8 mouse cellular contexts compared by ENCODE assay signal in the genomic region with DNA sequence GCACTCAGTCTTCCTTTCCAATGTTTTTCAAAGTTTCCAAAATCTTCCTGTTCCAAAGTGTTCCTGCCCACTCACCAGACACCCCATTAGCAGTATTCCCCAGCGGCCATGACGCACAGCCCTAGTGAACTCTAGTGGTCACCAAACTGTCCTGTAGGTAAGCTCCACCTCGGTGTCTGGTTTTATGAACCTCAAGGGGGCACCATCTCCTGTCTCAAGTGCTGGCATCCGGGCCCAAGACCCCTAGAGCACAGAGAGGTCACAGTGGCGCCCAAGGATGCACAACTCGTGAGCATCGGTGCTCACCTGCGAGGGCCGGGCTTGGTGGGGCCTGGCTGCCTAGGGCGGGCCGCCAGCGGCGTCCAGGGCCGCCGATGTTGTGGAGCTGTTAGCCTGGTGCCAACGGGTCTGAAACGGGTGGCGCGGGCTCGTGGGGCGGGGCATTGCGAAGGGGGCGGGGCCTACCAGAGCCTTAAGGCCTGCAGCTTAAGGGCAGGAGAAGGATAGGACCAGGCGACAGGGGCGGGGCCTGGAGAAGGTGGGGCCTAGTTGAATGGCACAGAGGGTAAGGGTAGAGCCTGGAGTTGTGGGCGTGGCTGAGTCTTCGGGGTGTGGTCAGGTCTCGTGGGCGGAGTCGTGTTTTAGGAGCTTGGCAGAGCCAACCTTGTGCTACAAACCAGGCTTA. TPM values are rescaled to one million over a fixed set of nuclear protein-coding genes. Genes with fewer than 3 reads are reported as not detected.
DNase-seq lines count a peak whose midpoint lies in the region; ATAC-seq and TF ChIP-seq lines count a peak whose summit lies in the region.

A gene (minus strand): TSS at position 415 of the 685 bp plus-strand sequence.

- no peak for TF ChIP-seq POLR2A in kidney, adult 2 months (IDR thresholded peaks at IDR 0.05; ENCODE audit: low read depth, low read length)

- peak; percentile 91 for ATAC-seq in lung, embryonic 16.5 days (ENCODE audit: low read depth)

- 0 out of 2 replicates have a peak, but pooled peaks have one; percentile 18 for TF ChIP-seq CTCF in kidney, adult 2 months (conservative IDR thresholded peaks at IDR 0.05; ENCODE audit: insufficient read depth, insufficient read length, low read depth, low read length)

- peaks cover 2% of the 10 kb centered on the region; the same call in 1 of the 2 replicates for H3K36me3 ChIP-seq in kidney, adult 2 months (ENCODE audit: control insufficient read depth, insufficient read depth, low read length)
- H3K36me3 ChIP-seq in lung, embryonic 16.5 days (ENCODE audit: control insufficient read depth, insufficient read depth, low read length), result peaks cover 13% of the 10 kb centered on the region

- peak within 1 kb of the TSS; percentile 54 for H3K4me2 ChIP-seq in lung, embryonic 16.5 days (ENCODE audit: low read depth, low read length)

- H3K9me3 ChIP-seq in lung, embryonic 16.5 days (ENCODE audit: control insufficient read depth, low read length), result no peaks in the 10 kb centered on the region

- H3K4me1 ChIP-seq in kidney, adult 2 months (ENCODE audit: control insufficient read depth, insufficient read depth, low read length), result no peaks in the 10 kb centered on the region; the same call in 1 of the 2 replicates
- H3K4me1 ChIP-seq in lung, embryonic 16.5 days (replicated peaks; ENCODE audit: control insufficient read depth, insufficient read depth, low read length), result peaks cover 10% of the 10 kb centered on the region

- no peak within 1 kb of the TSS for H3K4me3 ChIP-seq in kidney, adult 2 months (ENCODE audit: insufficient read depth, low read depth, low read length)
- peak within 1 kb of the TSS; percentile 41 for H3K4me3 ChIP-seq in lung, embryonic 16.5 days (ENCODE audit: low read length)

- H3K27ac ChIP-seq in kidney, adult 2 months (ENCODE audit: insufficient read depth, low read depth, low read length), result no peak within 1 kb of the TSS
- H3K27ac ChIP-seq in lung, embryonic 16.5 days (ENCODE audit: low read length), result peak within 1 kb of the TSS; percentile 37

- peak; percentile 87 for DNase-seq in urinary bladder, postnatal 14 days (ENCODE audit: low spot score)
- no peak for DNase-seq in urinary bladder, adult 2 months (ENCODE audit: low spot score)
- peak; percentile 86 for DNase-seq in embryo, embryonic 10.5 days (ENCODE audit: low spot score)
- DNase-seq in heart, adult 18-20 months, result peak; percentile 48 to 73
- DNase-seq in kidney, adult 2 months, result peak; percentile 90
- DNase-seq in ovary, postnatal 14 days (ENCODE audit: low spot score), result peak; percentile 68
- DNase-seq in thymus, postnatal 36 days, result peak; percentile 78 to 87

- H3K9ac ChIP-seq in lung, embryonic 16.5 days (ENCODE audit: low read length), result peak within 1 kb of the TSS; percentile 56

- H3K27me3 ChIP-seq in kidney, adult 2 months (replicated peaks; ENCODE audit: control insufficient read depth, insufficient read depth, low read length), result no peaks in the 10 kb centered on the region
- H3K27me3 ChIP-seq in lung, embryonic 16.5 days (ENCODE audit: control insufficient read depth, insufficient read depth, low read depth, low read length), result peaks cover 15% of the 10 kb centered on the region

- 5% methylated on average over 30 of the region's 30 CpGs for WGBS in kidney, adult 2 months
- WGBS in lung, embryonic 16.5 days, result 2% methylated on average over 30 of the region's 30 CpGs

RNA-seq across cellular contexts. Expression of the gene that starts here (rescaled TPM):
- polyA plus RNA-seq in urinary bladder, adult 2 months (2012; rRNA removed), result 0.03 TPM in 1 of 2 replicates, not detected in the other
- not detected for total RNA-seq in heart, adult 18-20 months (2021)
- 0.17 and 0.46 TPM in 2 replicates for polyA plus RNA-seq in kidney, adult 2 months (2012; rRNA removed)
- 0.05 and 0.09 TPM in 2 replicates for polyA plus RNA-seq in lung, embryonic 16.5 days (2015; fragmentation: Nextera tagmentation; extraction: Ambion mirVana)

Comparison
In these comparisons a context has a peak if more than half of its experiments do, and no peak if none do; other contexts are left out.
1. Peak in DNase-seq in heart, adult 18-20 months; RNA of the gene not detected or under 1 TPM.
2. Peak in DNase-seq in kidney, adult 2 months; RNA of the gene not detected or under 1 TPM.
3. Peak in ATAC-seq, H3K4me3 ChIP-seq, H3K27ac ChIP-seq, H3K9ac ChIP-seq and H3K4me2 ChIP-seq in lung, embryonic 16.5 days; RNA of the gene not detected or under 1 TPM.